Mouse (Mus musculus) heart, adult 2 months (tissue): Measurements from ENCODE around the gene Med21.

Experiments
- CTCF ChIP-seq: fragments of 200-600 bp; IDR thresholded peaks from 2 replicates; pipeline ENCODE4 v1.8.1; 2022; ENCODE audit warnings: antibody characterized with exemption, mild to moderate bottlenecking, moderate library complexity
- POLR2A ChIP-seq: fragments of 200-500 bp; IDR thresholded peaks from 2 replicates; pipeline ENCODE4 v1.6.1; 2011; ENCODE audit warnings: mild to moderate bottlenecking, low read depth, low read length, control low read depth; ENCODE audit not compliant: insufficient read depth

- TF ChIP-seq CTCF (no peak), POLR2A (no peak)
These were observed 26.5 kb upstream of the Med21 start for GRCm38 (mm10) chr6:146615891-146616290.
